Mouse (Mus musculus) hindbrain, embryonic 12.5 days (tissue): Measurements from ENCODE around the gene Kif2c. TPM values are rescaled to one million over a fixed set of nuclear protein-coding genes. Genes with fewer than 3 reads are reported as not detected.

Experiments used
- ATAC-seq: fragments of 200-750 bp; cut with Nextera tagmentation; 2 replicates; pipeline ENCODE4 v1.8.0; 2017; ENCODE audit warnings: moderate TSS enrichment; ENCODE audit not compliant: low FRiP score
- H3K27ac ChIP-seq: fragments of 300-500 bp; sonication (generic); 2 replicates; pipeline ENCODE4 v1.5.1; 2016; ENCODE audit warnings: mild to moderate bottlenecking
- H3K27me3 ChIP-seq: fragments of 300-500 bp; sonication (generic); 2 replicates; pipeline ENCODE4 v1.6.1; 2016; ENCODE audit warnings: mild to moderate bottlenecking
- H3K36me3 ChIP-seq: fragments of 300-500 bp; sonication (generic); 2 replicates; pipeline ENCODE4 v1.6.1; 2016; ENCODE audit warnings: mild to moderate bottlenecking
- H3K4me1 ChIP-seq: fragments of 300-500 bp; sonication (generic); 2 replicates; pipeline ENCODE4 v1.6.1; 2016
- H3K4me2 ChIP-seq: fragments of 300-500 bp; sonication (generic); replicated peaks from 2 replicates; pipeline ENCODE4 v1.6.1; 2016; ENCODE audit warnings: mild to moderate bottlenecking
- H3K4me3 ChIP-seq: fragments of 300-500 bp; sonication (generic); 2 replicates; pipeline ENCODE4 v1.5.1; 2016; ENCODE audit warnings: mild to moderate bottlenecking
- H3K9ac ChIP-seq: fragments of 300-500 bp; sonication (generic); 2 replicates; pipeline ENCODE4 v1.6.1; 2016; ENCODE audit warnings: mild to moderate bottlenecking, moderate library complexity
- H3K9me3 ChIP-seq: fragments of 300-500 bp; sonication (generic); replicated peaks from 2 replicates; pipeline ENCODE4 v1.6.1; 2016; ENCODE audit warnings: mild to moderate bottlenecking
- WGBS: fragments of 180-500 bp; shearing (Covaris S2); methylation state at CpG from one replicate; pipeline ENCODE4 v1.1.7; 2016; 5-methylcytosine and 5-hydroxymethylcytosine counted together
- polyA plus RNA-seq: library from polyadenylated mRNA; unstranded; fragments of >200 nt; fragmentation: Nextera tagmentation; extraction: Ambion mirVana; gene quantifications from 2 replicates; pipeline ENCODE4 v1.2.1, GENCODE M21; 2016

Kif2c gene
- polyA plus RNA-seq, 1 experiment from 2014 or later = 55.6 TPM

- Histone ChIP-seq H3K27me3 (0 out of 2 replicates have a peak, but pooled peaks cover 4% of the 10 kb centered on the region), H3K4me1 (no peaks in the 10 kb centered on the region), H3K9me3 (no peaks in the 10 kb centered on the region), H3K27ac (no peak overlapping the region), H3K4me2 (no peak overlapping the region), H3K9ac (no peak overlapping the region), H3K36me3 (peaks cover 30% of the 10 kb centered on the region), H3K4me3 (no peak overlapping the region)
- no peak for ATAC-seq
- 26% methylated on average over 15 of the region's 15 CpGs for WGBS
Measured at GRCm38 (mm10) chr4:117146176-117146575, 36.3 kb downstream of the Kif2c start.

- H3K9me3 ChIP-seq = no peaks in the 10 kb centered on the region
- no peak overlapping the region for H3K27ac ChIP-seq
- no peaks in the 10 kb centered on the region for H3K4me1 ChIP-seq
- ATAC-seq = no peak
- WGBS = 93% methylated on average over 13 of the region's 13 CpGs
- peaks cover 21% of the 10 kb centered on the region for H3K36me3 ChIP-seq
- no peak overlapping the region for H3K9ac ChIP-seq
- H3K27me3 ChIP-seq = 0 out of 2 replicates have a peak, but pooled peaks cover 4% of the 10 kb centered on the region
- no peak overlapping the region for H3K4me3 ChIP-seq
- no peak overlapping the region for H3K4me2 ChIP-seq
Measured at GRCm38 (mm10) chr4:117145248-117145647, 37.2 kb downstream of the Kif2c start.

GRCm38 (mm10) chr4:117143023-117143422 is 39.4 kb downstream of the Kif2c start:
- Histone ChIP-seq H3K36me3 (peaks cover 1% of the 10 kb centered on the region; the same call in 1 of the 2 replicates), H3K9me3 (no peaks in the 10 kb centered on the region), H3K4me3 (no peak overlapping the region), H3K27ac (no peak overlapping the region), H3K27me3 (0 out of 2 replicates have a peak, but pooled peaks cover 4% of the 10 kb centered on the region), H3K4me1 (no peaks in the 10 kb centered on the region), H3K9ac (no peak overlapping the region), H3K4me2 (no peak overlapping the region)
- 62% methylated on average over 7 of the region's 7 CpGs for WGBS
- no peak for ATAC-seq

- Histone ChIP-seq H3K4me2 (no peak overlapping the region), H3K4me1 (no peaks in the 10 kb centered on the region; the same call in 1 of the 2 replicates), H3K27ac (no peak overlapping the region), H3K9me3 (no peaks in the 10 kb centered on the region), H3K36me3 (no peaks in the 10 kb centered on the region), H3K27me3 (0 out of 2 replicates have a peak, but pooled peaks cover 4% of the 10 kb centered on the region), H3K9ac (no peak overlapping the region), H3K4me3 (no peak overlapping the region)
- 51% methylated on average over 4 of the region's 4 CpGs for WGBS
- no peak for ATAC-seq
Measured at GRCm38 (mm10) chr4:117140613-117141012, 41.8 kb downstream of the Kif2c start.

- Histone ChIP-seq H3K36me3 (no peaks in the 10 kb centered on the region), H3K27me3 (0 out of 2 replicates have a peak, but pooled peaks cover 4% of the 10 kb centered on the region), H3K9ac (no peak overlapping the region), H3K4me1 (peaks cover 3% of the 10 kb centered on the region), H3K4me3 (no peak overlapping the region), H3K9me3 (no peaks in the 10 kb centered on the region), H3K4me2 (no peak overlapping the region), H3K27ac (no peak overlapping the region)
- 0% methylated on average over 2 of the region's 2 CpGs for WGBS
- ATAC-seq = no peak
Measured at GRCm38 (mm10) chr4:117139217-117139612, 43.2 kb downstream of the Kif2c start.

GRCm38 (mm10) chr4:117138295-117139216 is 43.9 kb downstream of the Kif2c start:
- 70% methylated on average over 16 of the region's 17 CpGs for WGBS
- peaks cover 5% of the 10 kb centered on the region for H3K4me1 ChIP-seq
- H3K4me2 ChIP-seq = no peak overlapping the region
- 0 out of 2 replicates have a peak, but pooled peaks cover 4% of the 10 kb centered on the region for H3K27me3 ChIP-seq
- no peak overlapping the region for H3K9ac ChIP-seq
- no peak for ATAC-seq
- H3K9me3 ChIP-seq = no peaks in the 10 kb centered on the region
- H3K27ac ChIP-seq = no peak overlapping the region
- H3K4me3 ChIP-seq = no peak overlapping the region
- no peaks in the 10 kb centered on the region for H3K36me3 ChIP-seq

GRCm38 (mm10) chr4:117136034-117136433 is 46.4 kb downstream of the Kif2c start:
- 0 out of 2 replicates have a peak, but pooled peaks cover 11% of the 10 kb centered on the region for H3K27me3 ChIP-seq
- H3K9me3 ChIP-seq = no peaks in the 10 kb centered on the region
- 20% methylated on average over 8 of the region's 8 CpGs for WGBS
- H3K27ac ChIP-seq = no peak overlapping the region
- no peaks in the 10 kb centered on the region for H3K36me3 ChIP-seq
- no peak overlapping the region for H3K4me2 ChIP-seq
- ATAC-seq = no peak
- H3K4me3 ChIP-seq = no peak overlapping the region
- H3K9ac ChIP-seq = no peak overlapping the region
- peaks cover 23% of the 10 kb centered on the region for H3K4me1 ChIP-seq

- 39% methylated on average over 2 of the region's 2 CpGs for WGBS
- no peak for ATAC-seq
- peak overlapping the region; percentile 82 for H3K4me2 ChIP-seq
- H3K9ac ChIP-seq = no peak overlapping the region
- H3K4me3 ChIP-seq = 0 out of 2 replicates have a peak overlapping the region, but pooled peaks have one; percentile 83
- no peak overlapping the region for H3K27ac ChIP-seq
- H3K4me1 ChIP-seq = peaks cover 35% of the 10 kb centered on the region
- H3K9me3 ChIP-seq = no peaks in the 10 kb centered on the region
- peaks cover 4% of the 10 kb centered on the region for H3K36me3 ChIP-seq
- H3K27me3 ChIP-seq = 0 out of 2 replicates have a peak, but pooled peaks cover 11% of the 10 kb centered on the region
Measured at GRCm38 (mm10) chr4:117134601-117134995, 47.8 kb downstream of the Kif2c start.

GRCm38 (mm10) chr4:117133817-117134600 is 48.4 kb downstream of the Kif2c start, which contains the start of gene Plk3:
Plk3 (minus strand) TSS chr4:117133963.
- Histone ChIP-seq H3K36me3 (peaks cover 9% of the 10 kb centered on the region), H3K9ac (peak within 1 kb of the TSS; percentile 84), H3K27ac (peak within 1 kb of the TSS; percentile 79), H3K9me3 (no peaks in the 10 kb centered on the region), H3K4me1 (peaks cover 35% of the 10 kb centered on the region), H3K4me2 (peak within 1 kb of the TSS; percentile 82), H3K27me3 (0 out of 2 replicates have a peak, but pooled peaks cover 11% of the 10 kb centered on the region), H3K4me3 (peak within 1 kb of the TSS; percentile 83)
- peak; percentile 87 for ATAC-seq
- 3% methylated on average over 36 of the region's 48 CpGs for WGBS

- Histone ChIP-seq H3K27ac (peak overlapping the region; percentile 79), H3K9ac (peak overlapping the region; percentile 84), H3K27me3 (0 out of 2 replicates have a peak, but pooled peaks cover 11% of the 10 kb centered on the region), H3K4me2 (peak overlapping the region; percentile 82), H3K4me1 (peaks cover 35% of the 10 kb centered on the region), H3K9me3 (no peaks in the 10 kb centered on the region), H3K4me3 (peak overlapping the region; percentile 83), H3K36me3 (peaks cover 15% of the 10 kb centered on the region)
- peak; percentile 48 for ATAC-seq
- under 1% methylated on average over 42 of the region's 42 CpGs for WGBS
Measured at GRCm38 (mm10) chr4:117133366-117133796, 49.1 kb downstream of the Kif2c start.

- H3K36me3 ChIP-seq = peaks cover 21% of the 10 kb centered on the region
- H3K4me1 ChIP-seq = peaks cover 35% of the 10 kb centered on the region
- 3% methylated on average over 11 of the region's 11 CpGs for WGBS
- H3K9me3 ChIP-seq = no peaks in the 10 kb centered on the region
- H3K9ac ChIP-seq = peak overlapping the region; percentile 84
- H3K4me2 ChIP-seq = peak overlapping the region; percentile 82
- H3K27ac ChIP-seq = 0 out of 2 replicates have a peak overlapping the region, but pooled peaks have one; percentile 68
- H3K27me3 ChIP-seq = 0 out of 2 replicates have a peak, but pooled peaks cover 11% of the 10 kb centered on the region
- peak overlapping the region; percentile 83 for H3K4me3 ChIP-seq
- ATAC-seq = no peak
Measured at GRCm38 (mm10) chr4:117132794-117133143, 49.7 kb downstream of the Kif2c start.
